Mouse (Mus musculus) layer of hippocampus, postnatal 10 days (tissue): Measurements from ENCODE around the gene Gm49354. TPM values are rescaled to one million over a fixed set of nuclear protein-coding genes. Genes with fewer than 3 reads are reported as not detected.
"Not testable (repeated sequence)": the region's sequence is repeated elsewhere in the genome, so short reads cannot be mapped to it uniquely, and the experiment has no call there.

Source experiments
- DNase-seq, 2 experiments: peaks; one replicate each; pipeline ENCODE4 v3.0.0; 2021; ENCODE audit warnings: low spot score in 2 of 2
- total RNA-seq, 2 experiments: library from RNA; stranded (reverse); gene quantifications; 2 replicates each; pipeline ENCODE4 v1.2.3; 2021

Gm49354 gene
- total RNA-seq, 2 experiments from 2014 or later = not detected

- no peak for DNase-seq
These were observed 13.5 kb downstream of the Gm49354 start for GRCm38 (mm10) chr13:59768531-59768930.

GRCm38 (mm10) chr13:59766786-59767515, 15.1 kb downstream of the Gm49354 start:
- no peak for DNase-seq

GRCm38 (mm10) chr13:59762791-59763190, 19.3 kb downstream of the Gm49354 start:
- DNase-seq = no peak

- no peak for DNase-seq
These were observed 25.1 kb downstream of the Gm49354 start for GRCm38 (mm10) chr13:59756906-59757305.

GRCm38 (mm10) chr13:59750310-59750709, 31.7 kb downstream of the Gm49354 start:
- DNase-seq = no peak

GRCm38 (mm10) chr13:59746711-59747110, 35.3 kb downstream of the Gm49354 start, which contains the start of gene 1700014D04Rik:
Gene 1700014D04Rik (minus strand): TSS chr13:59746752.
- DNase-seq = no peak

GRCm38 (mm10) chr13:59746164-59746563, 35.9 kb downstream of the Gm49354 start:
- DNase-seq = no peak

- DNase-seq = no peak
These were observed 36.6 kb downstream of the Gm49354 start for GRCm38 (mm10) chr13:59745462-59745861.

- no peak for DNase-seq
These were observed 40.3 kb downstream of the Gm49354 start for GRCm38 (mm10) chr13:59741697-59742096.

GRCm38 (mm10) chr13:59741096-59741495, 40.9 kb downstream of the Gm49354 start:
- no peak for DNase-seq

- no peak for DNase-seq
These were observed 42.6 kb downstream of the Gm49354 start for GRCm38 (mm10) chr13:59739397-59739796.

GRCm38 (mm10) chr13:59738455-59738854, 43.6 kb downstream of the Gm49354 start:
- DNase-seq = no peak

- DNase-seq = no peak
These were observed 46.9 kb downstream of the Gm49354 start for GRCm38 (mm10) chr13:59735190-59735589.

- DNase-seq = not testable (repeated sequence)
These were observed 47.7 kb downstream of the Gm49354 start for GRCm38 (mm10) chr13:59734347-59734746.

GRCm38 (mm10) chr13:59733936-59734335, 48.1 kb downstream of the Gm49354 start:
- DNase-seq = no peak

- no peak for DNase-seq
These were observed 50.4 kb downstream of the Gm49354 start, which contains the start of gene Spata31d1d for GRCm38 (mm10) chr13:59731652-59732051. Gene Spata31d1d (minus strand): TSS chr13:59731752.

GRCm38 (mm10) chr13:59728378-59729093, 53.5 kb downstream of the Gm49354 start:
- peak; percentile 90 for DNase-seq

GRCm38 (mm10) chr13:59726139-59726867, 55.7 kb downstream of the Gm49354 start:
- no peak for DNase-seq

- not testable (repeated sequence) for DNase-seq
These were observed 60.0 kb downstream of the Gm49354 start for GRCm38 (mm10) chr13:59722089-59722488.

- DNase-seq = no peak
These were observed 62.6 kb downstream of the Gm49354 start for GRCm38 (mm10) chr13:59719475-59719874.

GRCm38 (mm10) chr13:59718857-59719440, 63.1 kb downstream of the Gm49354 start:
- DNase-seq = not testable (repeated sequence)
